8 mouse cellular contexts compared by ENCODE assay signal in genomic region chr6:29166196-29166595, GRCm38 (mm10). TPM values are rescaled to one million over a fixed set of nuclear protein-coding genes. Genes with fewer than 3 reads are reported as not detected.
A peak's percentile ranks its signal among the peaks of the same experiment; 100 is the strongest.
DNase-seq lines count a peak whose midpoint lies in the region; ATAC-seq lines count a peak whose summit lies in the region.

No protein-coding gene starts in this region.

- peak; percentile 30; the same call in 1 of the 2 replicates for ATAC-seq in midbrain, embryonic 16.5 days
- no peak for ATAC-seq in midbrain, embryonic 13.5 days
- peak; percentile 62 for ATAC-seq in common myeloid progenitor, adult 5-6 weeks (replicated peaks; ENCODE audit: low read depth, poor library complexity, severe bottlenecking)
- ATAC-seq in hindbrain, embryonic 16.5 days: peak; percentile 66
- ATAC-seq in megakaryocyte progenitor cell, adult 5-6 weeks (replicated peaks; ENCODE audit: poor library complexity): peak; percentile 50

- no peaks in the 10 kb centered on the region for H3K9me3 ChIP-seq in midbrain, embryonic 16.5 days (replicated peaks; ENCODE audit: control insufficient read depth, low read length, poor library complexity, severe bottlenecking)
- no peaks in the 10 kb centered on the region for H3K9me3 ChIP-seq in midbrain, embryonic 13.5 days
- no peaks in the 10 kb centered on the region for H3K9me3 ChIP-seq in hindbrain, embryonic 16.5 days (ENCODE audit: control insufficient read depth, low read length)

- H3K4me1 ChIP-seq in midbrain, embryonic 16.5 days (ENCODE audit: control insufficient read depth, insufficient read depth, low read length): peaks cover 18% of the 10 kb centered on the region
- H3K4me1 ChIP-seq in midbrain, embryonic 13.5 days (replicated peaks): peaks cover 36% of the 10 kb centered on the region
- peaks cover 27% of the 10 kb centered on the region for H3K4me1 ChIP-seq in hindbrain, embryonic 16.5 days (ENCODE audit: control insufficient read depth, insufficient read depth, low read depth, low read length)

- peak overlapping the region; percentile 16; the same call in 1 of the 2 replicates for H3K9ac ChIP-seq in midbrain, embryonic 16.5 days (ENCODE audit: low read depth, low read length)
- H3K9ac ChIP-seq in midbrain, embryonic 13.5 days (replicated peaks): no peak overlapping the region
- H3K9ac ChIP-seq in hindbrain, embryonic 16.5 days (ENCODE audit: low read depth, low read length): peak overlapping the region; percentile 13; the same call in 1 of the 2 replicates

- WGBS in midbrain, embryonic 16.5 days: 14% methylated on average over 1 of the region's 1 CpGs
- WGBS in midbrain, embryonic 13.5 days: 18% methylated on average over 1 of the region's 1 CpGs
- 8% methylated on average over 1 of the region's 1 CpGs for WGBS in hindbrain, embryonic 16.5 days

- no peak overlapping the region for H3K4me2 ChIP-seq in midbrain, embryonic 16.5 days (ENCODE audit: low read length)
- H3K4me2 ChIP-seq in midbrain, embryonic 13.5 days (replicated peaks): no peak overlapping the region
- no peak overlapping the region for H3K4me2 ChIP-seq in hindbrain, embryonic 16.5 days (ENCODE audit: low read length)

- no peak overlapping the region for H3K27ac ChIP-seq in midbrain, embryonic 16.5 days (ENCODE audit: low read length)
- no peak overlapping the region for H3K27ac ChIP-seq in midbrain, embryonic 13.5 days
- H3K27ac ChIP-seq in hindbrain, embryonic 16.5 days (ENCODE audit: low read depth, low read length): peak overlapping the region; percentile 17; the same call in 1 of the 2 replicates

- H3K4me3 ChIP-seq in midbrain, embryonic 16.5 days (ENCODE audit: low read depth, low read length): no peak overlapping the region
- H3K4me3 ChIP-seq in midbrain, embryonic 13.5 days (replicated peaks): no peak overlapping the region
- no peak overlapping the region for H3K4me3 ChIP-seq in hindbrain, embryonic 16.5 days (ENCODE audit: low read length)

- peaks cover 18% of the 10 kb centered on the region for H3K27me3 ChIP-seq in midbrain, embryonic 16.5 days (ENCODE audit: control insufficient read depth, insufficient read depth, low read depth, low read length)
- peaks cover 50% of the 10 kb centered on the region for H3K27me3 ChIP-seq in midbrain, embryonic 13.5 days
- peaks cover 3% of the 10 kb centered on the region for H3K27me3 ChIP-seq in hindbrain, embryonic 16.5 days (replicated peaks; ENCODE audit: control insufficient read depth, insufficient read depth, low read length)

- H3K36me3 ChIP-seq in midbrain, embryonic 16.5 days (ENCODE audit: control insufficient read depth, insufficient read depth, low read length): no peaks in the 10 kb centered on the region
- H3K36me3 ChIP-seq in midbrain, embryonic 13.5 days: no peaks in the 10 kb centered on the region
- H3K36me3 ChIP-seq in hindbrain, embryonic 16.5 days (ENCODE audit: control insufficient read depth, insufficient read depth, low read length): no peaks in the 10 kb centered on the region

- peak; percentile 65 for DNase-seq in adrenal gland, postnatal 14 days
- no peak for DNase-seq in adrenal gland, postnatal 4 days (ENCODE audit: low spot score in 2 of 2)
- DNase-seq in urinary bladder, postnatal 25 days (ENCODE audit: low spot score): no peak

RNA-seq across cellular contexts. Expression of gene Rbm28, which starts 1.4 kb away (rescaled TPM):
- total RNA-seq in adrenal gland, postnatal 14 days (2021): 29.7 and 31.8 TPM in 2 replicates
- 10 to 100 TPM; 32.5 to 33.7 TPM for total RNA-seq in adrenal gland, postnatal 4 days (2021)
- 43.1 and 43.4 TPM in 2 replicates for polyA plus RNA-seq in midbrain, embryonic 16.5 days (2015; fragmentation: Nextera tagmentation; extraction: Ambion mirVana)
- polyA plus RNA-seq in midbrain, embryonic 13.5 days (2015; fragmentation: Nextera tagmentation; extraction: Ambion mirVana): 47.2 and 48.5 TPM in 2 replicates
- total RNA-seq in common myeloid progenitor, adult 5-6 weeks (2017): 58.1 and 64.1 TPM in 2 replicates
- 33.8 and 41.6 TPM in 2 replicates for polyA plus RNA-seq in hindbrain, embryonic 16.5 days (2015; fragmentation: Nextera tagmentation; extraction: Ambion mirVana)
- total RNA-seq in megakaryocyte progenitor cell, adult 5-6 weeks (2015): 46.3 and 59.0 TPM in 2 replicates
- 47.4 and 79.8 TPM in 2 replicates for total RNA-seq in megakaryocyte progenitor cell, adult 5-6 weeks (2017)

RNA-seq across cellular contexts. Expression of gene Prrt4, which starts 13.2 kb away (rescaled TPM):
- 4.9 and 5.1 TPM in 2 replicates for total RNA-seq in adrenal gland, postnatal 14 days (2021)
- total RNA-seq in adrenal gland, postnatal 4 days (2021): 10 to 100 TPM; 11.1 to 11.7 TPM
- 11.4 and 11.6 TPM in 2 replicates for polyA plus RNA-seq in midbrain, embryonic 16.5 days (2015; fragmentation: Nextera tagmentation; extraction: Ambion mirVana)
- 2.7 and 3.6 TPM in 2 replicates for polyA plus RNA-seq in midbrain, embryonic 13.5 days (2015; fragmentation: Nextera tagmentation; extraction: Ambion mirVana)
- total RNA-seq in common myeloid progenitor, adult 5-6 weeks (2017): not detected in 2 replicates
- 11.1 and 11.7 TPM in 2 replicates for polyA plus RNA-seq in hindbrain, embryonic 16.5 days (2015; fragmentation: Nextera tagmentation; extraction: Ambion mirVana)
- total RNA-seq in megakaryocyte progenitor cell, adult 5-6 weeks (2015): not detected in 2 replicates
- not detected in 2 replicates for total RNA-seq in megakaryocyte progenitor cell, adult 5-6 weeks (2017)

RNA-seq across cellular contexts. Expression of gene Impdh1, which starts 50.0 kb away (rescaled TPM):
- total RNA-seq in adrenal gland, postnatal 14 days (2021): 252 and 482 TPM in 2 replicates
- total RNA-seq in adrenal gland, postnatal 4 days (2021): 10 to 100 TPM; 62.1 to 65.9 TPM
- polyA plus RNA-seq in midbrain, embryonic 16.5 days (2015; fragmentation: Nextera tagmentation; extraction: Ambion mirVana): 63.8 and 70.6 TPM in 2 replicates
- 43.5 and 51.8 TPM in 2 replicates for polyA plus RNA-seq in midbrain, embryonic 13.5 days (2015; fragmentation: Nextera tagmentation; extraction: Ambion mirVana)
- total RNA-seq in common myeloid progenitor, adult 5-6 weeks (2017): 22.7 and 54.2 TPM in 2 replicates
- 71.5 and 80.7 TPM in 2 replicates for polyA plus RNA-seq in hindbrain, embryonic 16.5 days (2015; fragmentation: Nextera tagmentation; extraction: Ambion mirVana)
- total RNA-seq in megakaryocyte progenitor cell, adult 5-6 weeks (2015): 56.0 and 76.2 TPM in 2 replicates
- 94.2 and 106 TPM in 2 replicates for total RNA-seq in megakaryocyte progenitor cell, adult 5-6 weeks (2017)
